Mouse (Mus musculus) cerebellum, postnatal 14 days (tissue): Measurements from ENCODE around the gene Dlx1.

ENCODE experiments used
- DNase-seq, 2 experiments: peaks; one replicate each; pipeline ENCODE4 v3.0.0; 2021; ENCODE audit warnings: mixed read lengths in 2 of 2

Dlx1 gene

DNA sequence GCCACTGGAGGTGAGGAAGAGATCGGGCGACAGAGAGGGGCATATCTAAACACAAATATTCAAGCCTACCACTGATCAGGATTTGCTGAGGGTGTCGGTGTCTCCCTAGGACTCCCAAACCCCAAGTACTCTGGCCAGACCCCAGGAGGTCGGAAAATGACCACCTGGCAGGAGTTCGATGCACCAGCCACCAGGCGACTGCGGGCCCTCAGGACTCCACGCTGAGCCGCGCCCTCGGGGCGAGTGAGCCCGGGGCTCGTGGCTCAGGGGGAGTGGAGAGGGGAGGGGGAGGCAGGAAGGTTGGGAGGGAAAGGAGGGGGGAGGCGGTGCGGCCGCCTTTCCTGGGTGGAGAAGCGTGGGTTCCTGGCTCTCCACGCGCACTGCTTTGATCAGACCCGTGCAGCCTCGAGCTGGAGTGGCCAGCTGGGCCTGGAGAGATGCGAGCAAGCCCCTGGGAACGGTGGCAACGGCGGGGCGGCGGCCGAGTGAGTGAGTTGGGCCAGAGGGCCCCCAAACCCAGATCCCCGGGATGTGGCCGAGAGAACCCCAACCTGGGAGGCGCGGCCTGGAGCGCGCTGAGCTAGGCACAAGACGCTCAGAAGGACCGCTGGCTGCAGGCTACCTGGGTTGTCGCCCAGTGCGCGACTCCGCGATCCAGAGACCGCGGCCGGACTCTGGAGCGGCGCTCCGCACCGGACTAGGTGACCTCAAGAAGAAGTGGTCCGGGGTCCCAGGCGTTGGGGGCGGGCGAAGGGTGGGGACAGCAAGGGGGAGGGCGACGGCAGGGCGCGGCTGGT, 999 bp downstream of the Dlx1 start:
- peak in 1 of 2 experiments; percentile 21 for DNase-seq

GRCm38 (mm10) chr2:71529511-71530351, 1.8 kb downstream of the Dlx1 start:
- peak; percentile 50 for DNase-seq

DNA sequence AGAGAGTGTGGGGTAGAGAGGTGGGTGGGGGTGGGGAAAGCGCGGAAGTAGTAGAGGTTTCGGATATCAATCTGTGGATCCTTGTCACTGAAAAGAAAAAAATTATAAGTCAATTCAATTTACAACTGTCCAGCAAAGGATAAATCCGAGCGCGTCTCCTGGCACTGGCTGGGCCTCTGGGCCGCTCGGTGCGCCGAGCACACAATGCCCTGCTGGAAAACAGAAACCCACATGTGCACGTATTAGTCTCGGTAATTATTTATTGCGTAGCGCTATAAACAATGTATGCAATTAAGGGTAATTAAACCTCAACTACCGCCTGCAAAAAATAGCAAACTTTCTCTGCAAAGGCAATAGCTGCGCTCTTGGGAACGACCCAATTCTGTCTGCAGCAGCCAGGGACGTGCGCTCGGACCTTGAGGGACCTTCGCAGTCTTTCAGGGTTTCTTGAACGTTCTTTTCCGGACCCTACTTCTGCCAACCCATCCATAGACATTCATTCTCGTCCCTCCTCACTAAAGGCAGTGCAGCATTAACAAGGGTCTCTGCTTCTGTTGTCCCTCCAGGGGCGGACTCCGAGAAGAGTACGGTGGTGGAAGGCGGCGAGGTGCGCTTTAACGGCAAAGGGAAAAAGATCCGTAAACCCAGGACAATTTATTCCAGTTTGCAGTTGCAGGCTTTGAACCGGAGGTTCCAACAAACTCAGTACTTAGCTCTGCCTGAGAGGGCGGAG, 2.6 kb downstream of the Dlx1 start:
- peak in 1 of 2 experiments; percentile 28 for DNase-seq

DNA sequence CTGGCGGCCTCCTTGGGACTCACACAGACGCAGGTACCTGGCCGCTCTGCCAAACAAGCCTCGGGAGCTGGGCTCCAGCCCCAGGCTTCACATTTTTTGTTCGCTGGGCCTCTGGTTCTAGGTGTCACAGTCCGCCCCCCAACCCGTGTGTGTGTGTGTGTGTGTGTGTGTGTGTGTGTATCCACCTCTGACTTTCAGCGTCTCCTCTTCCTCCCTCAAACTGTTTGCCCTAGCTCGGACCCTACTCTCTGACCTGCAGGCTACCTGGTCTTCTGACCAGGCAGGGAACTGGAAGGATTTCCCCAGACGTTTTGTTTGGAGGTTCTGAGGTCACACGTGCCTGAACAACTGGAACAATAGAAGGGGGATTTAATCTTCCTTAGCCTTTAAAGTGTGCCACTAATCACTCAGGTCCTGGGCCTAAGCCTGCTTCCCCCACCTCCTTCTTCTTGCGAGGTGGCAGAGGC, 3.2 kb downstream of the Dlx1 start:
- no peak for DNase-seq

DNA sequence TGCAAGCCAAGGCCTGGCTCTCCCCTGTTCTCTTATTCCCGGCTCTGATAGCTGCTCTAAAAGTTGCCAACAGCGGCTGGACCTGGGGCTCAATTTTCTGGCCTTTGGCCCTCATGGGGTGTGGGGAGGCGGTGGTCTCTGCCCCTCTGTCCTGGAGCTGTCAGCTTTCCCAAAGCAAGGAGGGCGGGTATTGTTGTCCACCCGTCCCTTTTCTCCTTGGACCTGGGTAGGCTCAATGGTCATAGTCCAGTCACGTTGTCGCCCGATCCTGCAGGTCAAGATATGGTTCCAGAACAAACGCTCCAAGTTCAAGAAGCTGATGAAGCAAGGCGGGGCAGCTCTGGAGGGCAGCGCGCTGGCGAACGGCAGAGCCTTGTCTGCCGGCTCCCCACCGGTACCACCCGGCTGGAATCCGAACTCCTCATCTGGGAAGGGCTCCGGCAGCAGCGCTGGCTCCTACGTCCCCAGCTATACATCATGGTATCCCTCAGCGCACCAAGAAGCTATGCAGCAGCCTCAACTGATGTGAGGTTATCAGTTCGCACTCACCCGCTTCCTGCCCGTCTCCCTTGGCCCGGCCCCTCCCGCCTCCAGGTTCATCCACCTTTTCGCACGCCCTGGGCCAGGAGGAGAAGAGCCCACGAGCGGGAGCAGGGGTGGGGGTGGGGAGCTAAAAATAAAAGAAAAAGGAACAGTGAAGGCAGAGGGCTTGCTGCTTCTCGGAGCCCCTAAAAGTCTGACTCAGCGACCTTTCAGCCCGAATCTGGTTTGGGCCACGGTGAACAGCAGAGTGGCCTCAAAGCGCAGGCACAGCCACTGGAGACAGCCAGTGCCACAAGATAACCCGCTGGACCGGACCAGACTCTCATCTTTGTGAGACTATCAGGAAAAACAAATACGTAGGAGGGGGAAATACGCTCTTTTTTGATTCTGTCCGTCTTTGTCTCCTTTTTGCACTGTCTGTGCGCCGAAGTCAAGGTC, 4.4 kb downstream of the Dlx1 start:
- peak in 1 of 2 experiments; percentile 21 for DNase-seq

DNA sequence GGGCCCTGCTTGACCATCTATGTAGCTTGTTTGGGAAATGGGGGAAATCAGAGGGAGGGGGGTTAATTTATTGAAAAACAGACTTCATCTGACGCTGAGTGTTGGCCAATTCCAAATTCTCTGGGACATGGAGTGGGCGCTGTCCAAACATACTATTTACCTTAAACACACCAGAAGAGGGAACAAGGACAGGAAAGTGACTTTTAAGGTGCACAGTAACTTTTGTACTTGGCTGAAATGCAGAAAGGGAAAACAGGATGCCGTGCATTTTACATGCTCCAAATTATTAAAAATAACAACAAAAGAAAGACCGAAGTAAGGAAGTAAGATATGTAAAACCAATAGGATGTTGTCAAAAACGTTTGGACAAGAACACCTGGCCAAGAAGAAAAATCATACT, 5.2 kb downstream of the Dlx1 start:
- no peak for DNase-seq

DNA sequence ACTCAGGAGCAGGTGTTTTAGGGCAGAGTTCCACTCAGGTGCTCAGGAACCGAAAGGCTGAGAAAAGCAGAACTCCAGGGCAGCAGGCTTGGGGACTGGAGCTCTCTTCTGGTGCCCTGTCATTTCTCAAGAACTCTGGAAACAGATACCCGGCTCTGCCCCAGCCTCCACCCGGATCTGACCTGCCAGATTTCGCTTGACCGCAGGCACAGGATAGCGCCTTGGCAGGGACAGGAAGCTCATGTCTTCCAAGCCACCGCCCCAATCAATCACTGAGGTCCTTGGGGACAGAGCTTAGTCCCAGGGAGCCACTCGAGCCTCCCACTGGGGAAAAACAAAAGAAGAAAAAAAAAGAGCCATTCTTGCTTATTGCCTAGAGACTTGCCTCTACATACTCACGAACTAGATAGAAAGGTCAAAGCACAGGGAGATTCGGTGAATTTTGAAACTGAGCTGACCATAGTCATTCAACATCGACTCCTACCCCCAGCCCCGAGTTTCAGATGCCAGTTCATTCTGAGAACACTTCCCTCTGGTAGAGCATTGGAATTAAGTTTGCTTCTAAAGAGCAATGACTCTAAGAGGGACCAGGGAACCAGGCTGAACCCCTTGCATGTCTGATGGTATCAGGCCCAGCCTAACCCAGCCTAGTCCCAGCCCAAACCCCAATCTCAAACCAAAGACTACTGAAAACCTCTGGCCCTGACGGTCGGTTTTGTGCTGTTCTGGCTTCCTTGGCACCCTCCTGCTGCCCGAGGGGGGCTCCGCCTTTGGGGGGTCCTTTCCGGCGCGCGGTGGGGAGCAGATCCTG, 6.5 kb downstream of the Dlx1 start:
- DNase-seq = peak in 1 of 2 experiments; percentile 19

DNA sequence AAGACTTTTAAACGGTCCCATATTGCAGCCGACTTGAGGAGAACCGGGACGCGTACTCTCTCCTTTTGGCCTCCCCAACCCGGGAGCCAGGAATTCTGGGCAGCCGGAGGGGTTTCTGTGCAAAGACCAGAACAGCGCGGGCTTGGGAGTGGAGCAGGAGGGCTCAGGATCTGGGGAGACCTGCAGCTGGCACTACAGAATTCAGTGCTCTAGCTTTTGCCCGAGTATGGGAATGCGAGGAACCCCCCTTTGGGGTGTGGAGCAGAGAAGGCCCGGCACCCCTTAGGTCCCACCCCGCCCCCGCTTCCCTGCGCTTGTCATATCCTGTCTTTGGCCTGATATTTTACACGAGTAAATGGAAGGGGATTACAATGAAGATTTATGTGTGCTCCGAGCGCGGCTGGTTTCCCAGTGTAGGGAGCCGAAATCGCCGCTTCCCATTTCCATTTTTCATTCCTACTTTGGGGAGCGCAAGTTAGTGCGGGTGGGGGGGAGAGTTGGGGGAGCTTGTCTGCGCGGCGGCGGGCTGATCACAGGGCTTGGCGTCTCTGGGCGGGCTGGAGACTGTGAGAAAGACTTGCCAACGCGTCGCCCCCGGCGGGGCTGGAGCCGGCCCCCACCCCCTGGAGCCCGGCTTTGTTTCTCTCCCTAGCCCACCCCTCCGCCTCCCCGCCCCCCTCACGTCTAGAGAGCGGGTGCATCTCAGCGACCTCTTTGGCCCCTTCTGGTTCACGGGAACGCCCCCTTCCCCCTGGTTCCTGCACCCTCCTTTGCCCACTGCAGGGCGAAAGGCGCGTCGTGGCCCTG, 12.9 kb downstream of the Dlx1 start:
- DNase-seq = peak in 1 of 2 experiments; percentile 10

- peak in 1 of 2 experiments; percentile 15 for DNase-seq
These were observed 13.7 kb downstream of the Dlx1 start for GRCm38 (mm10) chr2:71541418-71542226.

DNA sequence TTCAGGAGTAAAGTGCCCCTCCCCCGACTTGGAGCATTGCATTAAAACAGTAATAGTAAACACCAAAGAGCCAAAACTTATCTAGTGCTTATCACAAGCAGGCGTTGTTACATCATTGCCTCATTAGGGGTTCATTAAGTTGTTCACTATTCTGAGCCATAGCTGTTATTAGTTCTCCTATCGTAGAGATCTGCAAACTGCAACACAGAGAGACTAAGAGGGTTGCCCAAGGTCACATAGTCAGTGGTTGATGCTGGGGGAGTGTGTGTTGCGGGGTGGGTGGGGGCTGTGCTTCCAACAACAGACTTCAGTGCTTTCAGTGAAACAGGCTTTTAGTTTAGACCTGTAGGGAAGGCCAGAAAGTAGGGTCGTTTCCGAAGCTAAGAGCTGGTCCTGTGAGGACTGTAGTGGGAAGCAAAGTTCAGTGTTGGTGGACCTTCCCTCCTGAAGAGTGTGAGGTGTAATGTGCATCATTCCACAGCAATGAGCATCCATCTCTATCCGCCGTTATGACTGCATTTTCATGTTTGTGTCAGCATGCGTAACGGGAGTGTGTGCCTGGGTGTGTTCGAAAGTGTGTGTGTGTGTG, 14.4 kb downstream of the Dlx1 start:
- DNase-seq = peak in 1 of 2 experiments; percentile 11

DNA sequence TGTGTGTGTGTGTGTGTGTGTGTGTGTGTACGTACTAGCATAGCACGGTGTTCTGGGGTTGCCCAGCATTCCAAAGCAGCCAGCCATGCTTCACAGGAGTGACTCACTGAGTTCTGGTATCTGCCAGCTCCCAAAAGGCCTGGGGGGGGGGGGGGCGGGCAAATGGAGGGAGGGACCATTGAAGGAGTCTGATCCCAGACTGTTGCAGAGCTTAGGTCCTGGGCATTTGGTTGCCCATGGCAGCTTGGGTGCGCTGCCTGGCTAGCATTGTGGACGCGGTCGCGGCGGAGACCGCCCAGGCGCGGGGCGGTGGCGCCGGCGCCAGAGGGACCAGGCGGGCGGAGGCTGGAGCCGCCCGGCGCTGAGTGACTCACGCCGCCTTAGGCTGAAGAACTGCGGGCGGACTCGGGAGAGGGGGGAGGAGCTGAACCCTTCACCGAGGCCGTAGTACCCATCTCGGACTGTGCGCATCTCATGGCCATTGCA, 14.9 kb downstream of the Dlx1 start:
- no peak for DNase-seq

- peak in 1 of 2 experiments; percentile 15 for DNase-seq
These were observed 15.6 kb downstream of the Dlx1 start for GRCm38 (mm10) chr2:71543531-71543930.

DNA sequence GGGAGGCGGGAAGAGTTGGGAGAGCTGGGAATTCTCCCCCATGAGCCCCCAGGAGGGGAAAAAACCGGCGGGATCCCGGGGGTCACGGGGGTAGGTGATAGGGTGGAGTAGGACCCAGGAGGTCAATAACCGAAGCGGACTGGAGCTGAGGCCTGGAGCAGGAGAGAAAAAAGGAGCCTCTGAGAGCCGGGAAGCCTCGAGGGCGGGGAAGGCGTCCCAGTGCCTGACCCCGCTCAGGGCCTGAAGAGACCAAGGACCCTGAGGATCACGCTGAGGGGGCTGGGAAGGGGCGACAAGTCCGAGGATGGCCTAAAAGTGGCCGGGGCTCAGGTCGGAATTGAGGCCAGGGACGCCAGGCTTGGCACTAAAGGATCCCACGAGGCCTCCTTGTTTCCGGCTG, 16.0 kb downstream of the Dlx1 start:
- DNase-seq = no peak

DNA sequence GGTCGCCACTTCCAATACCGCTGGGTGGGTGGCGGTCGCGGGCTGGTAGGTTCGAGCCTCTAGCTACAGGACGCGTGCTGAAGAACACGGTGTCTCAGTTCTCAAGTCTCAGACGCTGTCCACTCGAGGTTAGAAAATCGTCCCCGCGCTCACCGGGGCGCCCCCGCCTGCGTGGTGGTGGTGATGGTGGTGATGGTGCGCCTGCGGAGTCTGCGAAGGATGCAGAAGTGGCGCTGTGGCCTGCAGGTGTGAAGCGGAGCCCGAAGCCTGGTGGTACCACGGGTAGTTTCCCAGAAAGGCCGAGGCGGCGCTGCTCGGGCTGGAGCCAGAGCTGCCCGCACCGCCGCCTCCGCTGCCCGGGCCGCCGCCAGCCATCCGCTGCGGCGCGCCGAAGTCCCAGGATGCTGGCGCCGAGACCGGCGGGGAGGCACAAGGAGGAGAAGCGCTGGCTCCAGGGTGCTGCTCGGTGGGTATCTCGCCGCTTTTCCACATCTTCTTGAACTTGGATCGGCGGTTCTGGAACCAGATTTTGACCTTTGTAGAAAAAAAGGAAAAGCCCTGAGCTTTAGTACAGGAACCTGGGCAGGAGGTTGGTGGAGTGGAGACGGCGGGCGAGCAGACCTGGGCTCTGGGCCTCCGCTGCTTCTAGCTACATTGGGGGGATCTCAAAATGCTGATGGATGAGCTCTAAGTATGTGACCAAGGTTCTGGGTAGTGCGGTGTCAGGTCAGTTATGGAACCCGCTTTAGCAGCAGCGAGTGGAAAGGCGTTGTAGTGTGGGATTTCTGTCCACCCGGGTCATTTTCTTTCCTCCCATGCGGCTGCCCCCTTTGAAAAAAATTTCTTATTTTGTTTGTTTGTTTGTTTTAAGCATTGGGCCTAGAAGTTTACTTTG, 16.7 kb downstream of the Dlx1 start:
- peak in 1 of 2 experiments; percentile 35 for DNase-seq

DNA sequence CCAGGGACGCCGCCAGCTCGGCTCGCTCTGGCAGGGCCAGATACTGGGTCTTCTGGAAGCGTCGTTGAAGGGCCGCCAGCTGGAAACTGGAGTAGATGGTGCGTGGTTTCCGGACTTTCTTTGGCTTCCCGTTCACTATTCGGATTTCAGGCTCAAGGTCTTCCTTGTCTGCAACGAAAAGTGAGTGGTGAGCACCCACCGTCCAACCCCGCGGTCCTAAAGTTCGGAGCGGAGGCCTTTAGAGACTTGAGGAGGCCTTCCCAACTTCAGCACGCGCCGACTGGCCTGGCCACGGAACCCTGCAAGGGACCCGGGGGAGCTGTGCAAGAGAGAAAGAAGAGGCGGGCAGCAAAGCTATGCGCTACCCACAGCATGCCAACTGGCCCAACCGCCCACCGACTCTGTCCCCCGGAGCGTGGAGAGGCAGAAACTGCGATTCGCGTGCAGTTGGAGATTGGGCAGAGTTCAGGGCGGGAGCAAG, 17.5 kb downstream of the Dlx1 start:
- DNase-seq = peak in 1 of 2 experiments; percentile 35

- DNase-seq = peak; percentile 29 to 37
These were observed 18.1 kb downstream of the Dlx1 start for GRCm38 (mm10) chr2:71545882-71546639.
